Mouse (Mus musculus) ES-Bruce4 (cell line): Measurements from ENCODE around the gene Nudt3. TPM values are rescaled to one million over a fixed set of nuclear protein-coding genes. Genes with fewer than 3 reads are reported as not detected.

ENCODE experiments used
- H3K27ac ChIP-seq: 2 replicates; pipeline ENCODE4 v1.5.1; 2012; ENCODE audit warnings: low read length, inconsistent platforms; ENCODE audit not compliant: insufficient read depth
- H3K27me3 ChIP-seq: 2 replicates; pipeline ENCODE4 v1.6.1; 2012; ENCODE audit warnings: mild to moderate bottlenecking, low read length, inconsistent platforms; ENCODE audit not compliant: control insufficient read depth, poor library complexity, insufficient read depth, severe bottlenecking
- H3K36me3 ChIP-seq: 2 replicates; pipeline ENCODE4 v1.6.1; 2012; ENCODE audit warnings: inconsistent platforms, mild to moderate bottlenecking, low read length, moderate library complexity; ENCODE audit not compliant: control insufficient read depth, poor library complexity, insufficient read depth, severe bottlenecking
- H3K4me1 ChIP-seq: one replicate; pipeline ENCODE4 v1.8.1; 2011; ENCODE audit warnings: low read length; ENCODE audit not compliant: control insufficient read depth, insufficient read depth
- H3K4me3 ChIP-seq: 2 replicates; pipeline ENCODE4 v1.5.1; 2011; ENCODE audit warnings: low read depth, mild to moderate bottlenecking, low read length
- H3K9ac ChIP-seq: 2 replicates; pipeline ENCODE4 v1.6.1; 2012; ENCODE audit warnings: low read depth, mild to moderate bottlenecking, inconsistent platforms; ENCODE audit not compliant: poor library complexity, severe bottlenecking
- H3K9me3 ChIP-seq: replicated peaks from 2 replicates; pipeline ENCODE4 v1.6.1; 2012; ENCODE audit warnings: mild to moderate bottlenecking, low read length, inconsistent platforms; ENCODE audit not compliant: control insufficient read depth, poor library complexity, insufficient read depth, severe bottlenecking
- CTCF ChIP-seq: IDR thresholded peaks from one replicate; pipeline ENCODE4 v1.8.1; 2011; ENCODE audit warnings: low read depth, low read length
- EP300 ChIP-seq: IDR thresholded peaks from 2 replicates; pipeline ENCODE4 v1.6.1; 2011; ENCODE audit warnings: low read depth, low read length; ENCODE audit not compliant: insufficient read depth
- POLR2A ChIP-seq: IDR thresholded peaks from one replicate; pipeline ENCODE4 v1.8.1; 2011; ENCODE audit warnings: low read length; ENCODE audit not compliant: insufficient read depth
- polyA plus RNA-seq: library from polyadenylated mRNA; stranded (reverse); fragments of >200 nt; gene quantifications from 2 replicates; pipeline ENCODE4 v1.2.4, GENCODE M21; 2011; ENCODE audit warnings: low read depth; ENCODE audit not compliant: missing spikeins, insufficient read depth, insufficient read length

Gene Nudt3
- polyA plus RNA-seq, 1 experiment: 68.8 TPM

DNA sequence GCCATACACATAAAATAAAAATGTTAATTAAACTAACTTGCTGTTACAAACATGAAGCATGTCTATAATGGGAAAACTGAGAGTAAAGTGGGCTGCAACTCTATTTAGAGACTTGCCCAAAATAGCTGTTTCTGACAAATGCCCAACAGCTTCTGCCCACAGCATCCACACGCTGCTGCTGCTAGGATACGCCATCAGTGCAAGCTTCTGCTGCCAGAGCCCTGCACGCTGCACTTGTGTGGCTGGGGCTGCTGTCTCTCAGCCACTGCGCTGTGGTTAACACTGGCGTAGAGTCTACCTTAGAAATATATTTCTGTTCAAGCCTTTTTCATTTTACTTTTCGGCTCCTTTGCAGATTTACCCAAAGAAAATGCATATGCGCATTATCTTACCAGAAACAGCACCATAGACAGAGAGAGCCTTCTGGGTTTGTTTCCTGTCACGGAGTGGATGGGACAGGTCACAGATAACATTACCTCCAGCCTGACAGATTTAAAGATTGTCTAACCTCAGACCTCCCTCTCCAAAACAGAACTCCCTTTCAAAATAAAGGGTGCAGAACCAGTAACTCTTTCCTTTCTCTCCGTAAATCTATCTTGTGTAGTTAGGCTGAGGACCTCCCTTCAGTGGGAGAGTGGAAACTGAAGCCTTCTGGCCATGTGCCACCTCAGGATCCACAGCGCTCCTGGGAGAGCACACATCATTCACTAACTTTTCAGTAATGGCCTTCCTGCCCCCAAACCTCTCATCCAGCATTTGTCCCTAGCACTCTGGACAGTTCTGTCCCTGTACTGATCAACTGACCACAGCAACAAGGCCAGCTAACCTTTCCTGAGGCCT is 12.4 kb downstream of the Nudt3 start:
- H3K36me3 ChIP-seq: no peaks in the 10 kb centered on the region
- H3K9me3 ChIP-seq: no peaks in the 10 kb centered on the region
- H3K27ac ChIP-seq: no peak overlapping the region
- H3K4me1 ChIP-seq: no peaks in the 10 kb centered on the region
- TF ChIP-seq POLR2A (no peak), CTCF (no peak), EP300 (no peak)
- H3K9ac ChIP-seq: no peak overlapping the region
- H3K27me3 ChIP-seq: no peaks in the 10 kb centered on the region
- no peak overlapping the region for H3K4me3 ChIP-seq

DNA sequence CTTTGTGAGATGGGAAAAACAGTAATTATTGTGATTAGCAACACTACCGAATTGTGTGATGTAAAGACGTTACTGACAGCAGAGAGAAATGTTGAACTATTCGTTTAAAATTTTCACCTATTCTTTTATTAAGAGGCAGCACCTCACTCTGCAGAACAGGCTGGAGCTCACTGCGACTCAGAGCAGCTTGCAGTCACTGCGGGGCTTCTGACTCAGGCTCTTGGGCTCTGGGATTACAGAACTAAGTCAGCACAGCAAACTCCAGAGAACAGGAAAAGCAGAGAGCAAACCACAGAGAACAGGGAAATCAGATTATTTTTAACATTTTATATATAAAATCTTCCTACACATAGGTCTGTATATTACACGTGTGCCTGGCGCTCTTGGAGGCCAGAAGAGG is 13.7 kb downstream of the Nudt3 start:
- no peak overlapping the region for H3K4me3 ChIP-seq
- no peaks in the 10 kb centered on the region for H3K36me3 ChIP-seq
- H3K9me3 ChIP-seq: no peaks in the 10 kb centered on the region
- no peak overlapping the region for H3K9ac ChIP-seq
- no peaks in the 10 kb centered on the region for H3K27me3 ChIP-seq
- no peaks in the 10 kb centered on the region for H3K4me1 ChIP-seq
- no peak for TF ChIP-seq POLR2A
- TF ChIP-seq EP300: no peak
- TF ChIP-seq CTCF: no peak
- no peak overlapping the region for H3K27ac ChIP-seq

DNA sequence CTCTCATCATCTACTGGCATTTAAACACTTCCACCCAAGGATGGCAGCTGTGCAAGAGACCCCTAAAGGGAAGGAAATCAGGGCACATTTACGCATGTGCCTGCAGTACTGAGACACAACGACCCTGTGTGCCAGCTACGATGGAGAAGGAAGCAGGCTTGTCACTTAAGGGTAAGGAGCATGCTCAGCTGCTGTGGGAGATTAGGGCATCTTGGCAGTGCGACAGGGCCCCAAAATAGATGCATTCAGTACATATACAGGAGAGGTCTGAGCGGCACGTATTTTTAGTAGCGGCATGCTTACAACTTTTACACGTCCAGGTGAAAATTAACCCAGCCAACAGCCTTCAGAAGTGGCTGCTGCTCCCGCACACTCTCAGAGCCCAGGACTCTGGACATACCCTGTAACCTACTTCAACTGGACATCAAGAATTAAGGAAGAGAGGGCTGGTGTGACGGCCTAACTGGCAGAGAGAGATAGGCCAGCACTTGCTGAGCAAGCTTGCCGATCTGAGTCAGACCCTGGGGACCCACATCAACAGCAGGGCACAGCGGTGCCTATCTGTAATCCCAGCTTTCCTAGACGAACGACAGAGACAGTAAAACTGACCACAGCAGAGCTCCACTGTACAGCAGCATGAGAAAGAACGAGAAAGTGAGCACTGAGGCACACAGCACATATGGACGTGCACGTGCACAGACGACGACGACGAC is 19.6 kb downstream of the Nudt3 start:
- no peak overlapping the region for H3K9ac ChIP-seq
- TF ChIP-seq CTCF: no peak
- H3K36me3 ChIP-seq: no peaks in the 10 kb centered on the region
- no peaks in the 10 kb centered on the region for H3K27me3 ChIP-seq
- H3K27ac ChIP-seq: peak overlapping the region; percentile 59
- H3K4me3 ChIP-seq: no peak overlapping the region
- no peaks in the 10 kb centered on the region for H3K9me3 ChIP-seq
- peaks cover 11% of the 10 kb centered on the region for H3K4me1 ChIP-seq

DNA sequence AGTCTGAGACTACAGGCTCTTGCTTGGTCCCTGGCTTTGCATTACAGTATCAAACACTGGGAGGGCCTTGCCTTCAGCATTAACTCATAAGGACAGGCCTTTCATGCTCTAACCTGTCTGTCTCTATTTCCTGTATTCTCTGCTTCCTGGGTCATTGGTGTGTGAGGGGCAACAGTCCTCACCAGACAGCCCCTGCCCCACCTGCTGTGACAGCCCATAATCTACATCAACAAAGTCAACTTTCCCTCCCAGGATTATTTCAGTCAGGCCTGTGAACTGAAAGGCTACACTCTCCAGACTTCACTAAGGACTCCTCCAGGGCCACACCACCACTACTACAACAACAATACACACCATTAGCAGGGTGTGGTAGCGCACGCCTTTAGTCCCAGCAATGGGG is 20.3 kb downstream of the Nudt3 start:
- H3K27ac ChIP-seq: peak overlapping the region; percentile 59
- TF ChIP-seq EP300: peak; percentile 65
- TF ChIP-seq CTCF: no peak
- no peak for TF ChIP-seq POLR2A
- H3K27me3 ChIP-seq: no peaks in the 10 kb centered on the region

DNA sequence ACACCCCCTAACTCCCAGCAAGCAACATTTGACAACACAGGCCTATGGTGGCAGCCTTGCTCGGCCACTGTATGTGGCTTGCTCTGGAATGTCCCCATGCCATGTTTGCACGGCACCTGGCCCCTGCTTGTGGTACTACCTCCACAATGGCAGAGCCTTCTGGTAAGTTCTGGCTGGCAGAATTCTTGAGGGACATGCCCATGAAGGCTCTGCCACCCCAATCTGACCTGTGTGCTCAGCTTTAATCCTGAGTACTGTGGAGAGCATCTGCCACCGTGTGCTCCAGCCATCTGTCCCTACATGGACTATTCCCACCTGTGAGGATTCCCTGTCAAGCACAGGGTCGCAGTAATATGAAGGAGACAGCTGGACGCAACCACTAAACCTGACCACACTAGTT is 22.4 kb downstream of the Nudt3 start:
- Histone ChIP-seq H3K36me3 (no peaks in the 10 kb centered on the region), H3K27me3 (no peaks in the 10 kb centered on the region), H3K9me3 (no peaks in the 10 kb centered on the region), H3K27ac (no peak overlapping the region), H3K4me1 (peaks cover 11% of the 10 kb centered on the region), H3K9ac (no peak overlapping the region), H3K4me3 (no peak overlapping the region)
- TF ChIP-seq EP300: no peak
- TF ChIP-seq POLR2A: no peak
- no peak for TF ChIP-seq CTCF

More for the DNA sequence above, 20.3 kb downstream of the Nudt3 start:
- Histone ChIP-seq H3K4me1 (peaks cover 11% of the 10 kb centered on the region), H3K36me3 (no peaks in the 10 kb centered on the region), H3K9ac (no peak overlapping the region), H3K9me3 (no peaks in the 10 kb centered on the region), H3K4me3 (no peak overlapping the region)

DNA sequence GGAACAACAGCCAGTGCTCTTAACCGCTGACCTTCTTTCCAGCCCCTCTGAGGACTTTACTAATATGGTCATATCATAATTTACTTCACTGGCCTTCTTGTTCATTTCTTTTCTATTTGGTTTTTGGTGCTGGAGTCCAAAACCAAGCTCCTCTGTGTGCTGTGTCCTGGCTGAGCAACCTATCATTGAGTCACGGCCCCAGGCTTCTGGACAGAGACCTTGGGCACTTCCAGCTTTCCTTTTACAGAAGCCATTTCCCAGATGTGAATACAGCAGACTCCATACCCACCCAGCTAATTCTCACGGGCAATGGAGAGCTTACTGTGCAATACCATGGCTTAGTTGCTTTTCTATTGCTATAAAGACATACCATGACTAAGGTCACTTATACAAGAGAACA is 23.0 kb downstream of the Nudt3 start:
- H3K4me3 ChIP-seq: no peak overlapping the region
- no peak overlapping the region for H3K9ac ChIP-seq
- H3K4me1 ChIP-seq: peaks cover 11% of the 10 kb centered on the region
- no peak overlapping the region for H3K27ac ChIP-seq
- no peaks in the 10 kb centered on the region for H3K9me3 ChIP-seq
- TF ChIP-seq POLR2A: no peak
- no peak for TF ChIP-seq EP300
- no peak for TF ChIP-seq CTCF
- no peaks in the 10 kb centered on the region for H3K27me3 ChIP-seq
- no peaks in the 10 kb centered on the region for H3K36me3 ChIP-seq
